Mouse (Mus musculus) thymus, adult 18-20 months (tissue): Measurements from ENCODE around the gene Adcy3.
"Not testable (repeated sequence)": the region's sequence is repeated elsewhere in the genome, so short reads cannot be mapped to it uniquely, and the experiment has no call there.

Experiments used
- DNase-seq, 2 experiments: peaks; one replicate each; pipeline ENCODE4 v3.0.0; 2022; ENCODE audit warnings: mixed read lengths in 2 of 2

Adcy3 gene

DNA sequence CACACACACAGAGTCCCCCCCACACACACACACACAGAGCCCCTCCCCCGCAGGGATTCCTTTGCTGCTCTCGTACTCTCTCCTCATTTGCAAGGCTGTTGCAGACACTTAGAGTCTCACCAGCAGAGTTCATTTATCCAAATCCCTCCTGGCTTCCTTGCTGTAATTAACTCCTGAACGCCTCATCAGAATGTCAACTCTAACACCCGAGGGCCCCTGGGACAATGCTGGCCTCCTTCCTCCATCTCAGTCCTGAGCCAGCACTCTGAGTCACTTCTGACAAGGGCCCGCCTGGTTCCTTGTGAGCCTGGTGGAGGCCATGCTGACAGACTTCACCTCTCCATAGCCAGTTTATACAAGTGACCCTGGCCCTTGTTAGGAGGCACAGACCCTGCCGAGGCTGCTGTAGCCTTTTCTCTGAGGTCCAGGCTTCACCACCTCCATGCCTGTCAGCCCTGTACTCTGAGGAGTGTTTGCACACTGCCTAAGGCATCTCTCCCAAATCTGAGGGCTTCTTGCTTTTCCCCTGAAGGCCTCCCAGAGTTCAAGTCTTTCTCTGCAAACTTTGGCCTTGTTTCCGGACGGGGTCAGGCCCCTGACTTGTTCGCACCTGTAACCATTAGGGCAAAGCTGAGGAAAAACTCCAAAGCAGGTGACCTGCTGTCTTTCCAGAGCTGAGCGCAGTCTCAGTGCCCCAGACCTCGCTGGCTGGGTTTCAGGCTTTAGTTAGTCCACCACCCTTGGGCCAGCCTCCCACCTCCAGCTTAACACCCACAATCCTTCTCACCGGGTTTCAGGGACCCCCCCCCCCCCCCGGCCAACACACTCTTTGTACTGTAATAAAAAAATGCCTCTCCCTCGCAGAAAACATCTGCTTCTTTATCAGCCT lies 55.5 kb downstream of the Adcy3 start:
- DNase-seq: no peak

DNA sequence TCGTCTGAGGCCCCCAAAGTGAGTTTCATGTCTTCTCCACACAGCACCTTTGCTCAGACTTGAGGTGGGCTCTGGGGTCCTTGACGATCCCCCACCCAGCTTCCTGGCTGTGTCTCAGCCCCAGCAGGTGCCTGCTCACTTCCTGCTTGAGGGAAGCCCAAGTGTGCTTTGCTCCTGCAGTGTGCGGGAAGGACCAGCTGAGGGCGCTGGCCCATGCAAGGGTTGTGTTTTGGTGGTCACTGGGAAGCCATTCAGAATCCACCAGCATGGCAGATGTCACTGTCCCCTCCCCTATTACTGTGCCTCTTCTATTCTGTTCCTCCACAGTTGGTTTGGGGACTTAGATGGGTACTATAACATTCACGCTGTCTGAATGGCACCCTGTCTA lies 56.2 kb downstream of the Adcy3 start:
- DNase-seq: peak in 1 of 2 experiments; percentile 42

GRCm38 (mm10) chr12:4192514-4192913 lies 59.6 kb downstream of the Adcy3 start:
- no peak for DNase-seq

DNA sequence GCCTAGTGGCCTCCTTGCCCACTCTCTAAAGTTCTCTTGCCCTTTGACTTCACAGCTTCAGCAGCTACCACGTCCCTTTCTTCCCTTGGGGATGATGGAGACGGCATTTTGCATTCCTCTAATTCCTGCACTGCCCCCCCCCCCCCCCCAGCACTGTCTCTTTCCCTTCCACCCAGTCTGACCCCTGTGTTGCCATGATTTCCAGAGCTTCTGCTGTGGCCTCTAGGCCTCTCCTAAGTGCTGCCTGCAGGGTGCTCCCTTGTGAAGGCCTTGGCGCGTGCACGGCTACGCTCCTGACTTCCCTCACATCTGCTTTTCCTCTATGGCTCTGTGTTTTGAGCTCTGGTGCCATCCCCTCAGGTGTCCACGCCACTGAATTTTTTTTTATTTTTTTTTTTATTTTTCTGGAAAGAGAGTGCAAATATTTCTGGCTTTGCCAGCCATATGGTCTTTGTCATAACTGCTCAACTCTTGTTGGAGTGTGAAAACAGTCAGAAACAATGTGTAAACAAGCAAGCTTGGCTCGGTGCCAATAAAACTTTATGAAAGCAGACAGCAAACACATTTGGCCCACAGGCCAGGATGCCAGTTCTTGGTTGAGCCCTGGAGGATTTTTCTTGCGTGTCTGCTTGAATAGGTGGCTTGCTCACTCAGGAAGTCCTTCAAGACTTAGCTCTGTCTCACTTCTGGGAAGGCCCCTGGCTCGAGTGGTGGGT lies 60.3 kb downstream of the Adcy3 start:
- DNase-seq: no peak

DNA sequence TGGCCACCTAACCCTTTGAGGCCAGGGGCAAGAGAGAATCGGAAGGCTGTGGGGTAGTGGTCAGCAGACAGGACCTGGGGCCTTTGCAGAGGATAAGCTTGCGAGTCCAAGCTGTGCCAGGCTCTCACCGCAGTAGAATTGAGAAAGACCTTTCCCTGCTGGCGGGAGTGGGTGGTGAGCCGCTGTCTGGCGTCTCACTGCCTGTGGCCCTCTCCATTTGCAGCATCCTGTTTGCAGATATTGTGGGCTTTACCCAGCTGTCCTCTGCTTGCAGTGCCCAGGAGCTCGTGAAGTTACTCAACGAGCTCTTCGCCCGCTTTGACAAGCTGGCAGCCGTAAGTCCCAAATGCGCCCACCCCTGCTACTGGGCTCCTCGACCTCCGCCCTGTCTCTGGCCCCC lies 61.7 kb downstream of the Adcy3 start:
- DNase-seq: no peak

DNA sequence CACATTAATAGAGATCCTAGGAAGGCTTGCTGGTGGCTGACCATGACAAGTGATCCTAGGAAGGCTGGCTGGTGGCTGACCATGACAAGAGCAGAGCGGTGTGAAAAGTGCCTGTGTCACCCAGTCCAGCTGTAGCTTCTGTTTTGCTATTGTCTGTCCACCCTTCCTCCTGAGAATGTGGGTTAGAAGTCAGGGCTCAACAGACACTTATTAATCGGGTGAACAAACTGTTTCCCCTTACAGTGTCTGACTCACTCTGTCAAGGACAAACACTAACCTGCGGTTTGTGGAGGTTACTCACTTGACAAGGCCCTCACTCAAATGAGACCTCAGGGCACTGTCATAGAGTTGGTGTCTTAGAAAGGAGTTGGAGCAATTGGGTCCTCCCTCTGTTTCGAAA lies 65.8 kb downstream of the Adcy3 start:
- no peak for DNase-seq

- no peak for DNase-seq
Measured at GRCm38 (mm10) chr12:4199271-4199670, 66.4 kb downstream of the Adcy3 start.

- no peak for DNase-seq
Measured at GRCm38 (mm10) chr12:4201454-4202200, 68.7 kb downstream of the Adcy3 start.

DNA sequence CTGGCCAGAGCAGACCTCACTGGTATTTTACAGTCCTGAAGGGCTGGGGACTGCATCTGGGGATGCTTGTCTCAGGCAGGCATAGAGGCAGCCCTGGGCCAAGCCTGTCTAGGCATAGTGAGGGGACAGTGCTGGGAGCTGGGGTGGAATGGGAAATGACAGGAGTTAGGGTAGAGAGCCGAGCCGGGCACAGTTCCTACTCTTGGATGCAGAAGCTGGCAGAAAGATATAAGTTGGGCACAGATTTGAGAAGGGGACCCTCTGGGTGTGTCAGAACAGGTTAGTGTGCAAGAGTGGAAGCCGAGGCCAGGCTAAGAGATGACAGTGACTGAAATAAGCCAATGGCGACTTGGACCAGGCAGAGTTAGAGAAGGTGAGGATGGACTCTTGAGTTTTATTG lies 69.3 kb downstream of the Adcy3 start:
- no peak for DNase-seq

DNA sequence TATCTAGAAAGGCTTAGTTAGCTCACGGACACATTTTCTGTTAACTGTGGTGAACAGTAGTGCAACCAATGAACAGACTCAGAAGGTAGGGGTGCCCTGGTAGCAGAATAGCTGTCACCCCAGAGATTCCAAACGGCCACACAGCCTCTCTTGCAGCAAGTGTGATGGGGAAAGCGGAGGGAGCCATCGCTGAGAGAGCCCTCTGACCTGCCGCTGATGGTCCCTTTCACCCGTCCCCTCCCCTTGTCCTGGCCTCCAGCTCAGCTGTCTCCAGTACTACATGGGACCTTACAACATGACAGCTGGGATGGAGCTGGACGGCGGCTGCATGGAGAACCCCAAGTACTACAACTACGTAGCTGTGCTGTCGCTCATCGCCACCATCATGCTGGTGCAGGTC lies 73.2 kb downstream of the Adcy3 start:
- no peak for DNase-seq

- no peak for DNase-seq
Measured at GRCm38 (mm10) chr12:4208405-4209133, 75.7 kb downstream of the Adcy3 start.

DNA sequence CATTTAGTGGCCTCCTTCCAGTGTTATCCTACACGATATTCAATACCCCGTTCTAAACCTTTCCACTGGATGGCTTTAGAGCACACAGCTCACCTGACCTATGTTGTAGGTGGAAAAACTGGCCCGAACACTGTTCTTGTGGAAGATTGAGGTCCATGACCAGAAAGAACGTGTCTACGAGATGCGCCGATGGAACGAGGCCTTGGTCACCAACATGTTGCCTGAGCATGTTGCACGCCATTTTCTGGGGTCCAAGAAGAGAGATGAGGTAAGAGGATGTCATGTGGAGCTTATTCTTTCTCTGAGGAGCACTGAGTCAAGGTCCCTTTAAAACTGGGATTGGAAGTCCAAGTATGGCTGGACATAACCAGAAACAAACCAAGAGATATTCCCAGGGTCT lies 76.3 kb downstream of the Adcy3 start:
- no peak for DNase-seq

DNA sequence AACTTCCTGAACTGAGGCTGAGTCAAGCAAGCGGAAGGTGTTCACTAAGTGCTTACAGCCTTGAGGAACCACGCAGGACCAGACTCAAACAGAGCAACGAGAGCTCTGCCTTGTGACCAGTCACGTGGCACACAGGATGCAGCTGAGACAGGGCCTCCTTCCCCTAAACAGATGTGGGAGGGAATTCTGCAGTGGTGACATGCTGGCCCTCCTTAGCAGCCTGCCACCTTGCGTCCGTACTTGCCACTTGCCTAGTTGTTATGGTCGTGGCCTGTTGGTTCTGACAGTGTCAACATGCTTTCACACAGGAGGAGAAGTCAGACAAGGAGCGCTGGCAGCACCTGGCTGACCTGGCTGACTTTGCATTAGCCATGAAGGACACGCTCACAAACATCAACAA lies 78.3 kb downstream of the Adcy3 start:
- DNase-seq: no peak

DNA sequence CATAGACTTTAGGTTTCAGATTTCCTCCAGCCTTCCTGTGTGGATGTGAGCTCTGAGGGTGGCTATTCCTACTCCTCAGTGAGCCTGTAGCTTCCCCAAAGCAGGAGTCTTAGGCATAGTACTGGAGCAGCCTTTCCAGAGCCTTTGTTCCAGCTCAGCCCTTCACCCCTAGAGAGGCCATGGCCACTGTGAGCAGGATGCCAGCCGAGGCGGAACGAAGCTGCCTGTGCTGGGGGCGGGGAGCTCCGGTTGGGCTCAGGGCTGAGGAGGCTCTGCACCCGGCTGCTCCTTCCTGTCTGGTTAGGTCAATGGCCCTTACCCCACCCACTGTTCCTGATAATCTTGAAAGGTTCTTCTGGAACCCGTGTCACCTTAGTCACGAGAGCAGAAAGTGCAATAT lies 80.0 kb downstream of the Adcy3 start:
- DNase-seq: no peak

DNA sequence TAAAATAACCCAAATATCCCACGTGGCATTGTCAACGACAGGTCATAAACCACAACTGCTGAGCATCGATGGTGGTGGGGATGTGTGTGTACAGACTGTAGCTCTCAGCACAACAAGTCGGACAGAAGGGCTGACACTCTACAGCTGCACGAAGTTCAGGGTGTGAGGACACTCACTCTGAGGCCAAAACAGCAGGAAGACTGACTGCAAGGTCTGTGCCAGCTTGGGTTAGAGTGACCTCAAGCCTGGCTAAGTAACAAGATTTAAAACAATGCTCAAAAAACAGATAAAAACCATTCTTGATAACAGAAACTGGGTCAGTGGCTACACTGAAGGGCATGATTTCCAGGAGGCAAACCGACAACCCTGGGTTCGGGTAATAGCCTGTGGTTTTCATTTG lies 97.3 kb downstream of the Adcy3 start:
- no peak for DNase-seq

- no peak for DNase-seq
Measured at GRCm38 (mm10) chr12:4232777-4233176, 99.9 kb downstream of the Adcy3 start.

- DNase-seq: peak; percentile 89 to 94
Measured at GRCm38 (mm10) chr12:4233572-4234508, 100.9 kb downstream of the Adcy3 start, which contains the start of the genes Ptrhd1 and Cenpo. TSS of gene Ptrhd1 (plus strand) at chr12:4234027. TSS of gene Cenpo (minus strand) at chr12:4234294.

GRCm38 (mm10) chr12:4237481-4237880 lies 104.6 kb downstream of the Adcy3 start:
- no peak for DNase-seq

DNA sequence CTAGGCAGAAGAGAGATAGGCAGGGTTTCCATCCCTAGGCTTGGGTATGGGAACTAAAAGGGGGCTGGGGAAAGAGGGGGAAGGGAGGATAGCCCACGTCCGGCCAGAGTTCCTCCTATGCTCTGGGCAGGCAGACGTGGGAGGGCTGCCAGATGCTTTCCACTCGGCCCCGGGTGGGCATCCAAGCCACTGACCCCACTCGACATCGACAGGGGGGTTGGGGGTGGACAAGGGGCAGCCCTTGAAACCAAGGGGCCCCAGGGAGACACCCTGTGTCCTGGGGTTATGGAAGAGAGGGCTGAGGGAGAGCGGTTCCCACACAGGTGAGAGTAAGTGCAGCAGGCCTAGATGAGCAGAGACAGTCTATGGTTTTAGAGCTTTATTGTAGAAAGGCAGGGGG lies 107.4 kb downstream of the Adcy3 start:
- not testable (repeated sequence) for DNase-seq

DNA sequence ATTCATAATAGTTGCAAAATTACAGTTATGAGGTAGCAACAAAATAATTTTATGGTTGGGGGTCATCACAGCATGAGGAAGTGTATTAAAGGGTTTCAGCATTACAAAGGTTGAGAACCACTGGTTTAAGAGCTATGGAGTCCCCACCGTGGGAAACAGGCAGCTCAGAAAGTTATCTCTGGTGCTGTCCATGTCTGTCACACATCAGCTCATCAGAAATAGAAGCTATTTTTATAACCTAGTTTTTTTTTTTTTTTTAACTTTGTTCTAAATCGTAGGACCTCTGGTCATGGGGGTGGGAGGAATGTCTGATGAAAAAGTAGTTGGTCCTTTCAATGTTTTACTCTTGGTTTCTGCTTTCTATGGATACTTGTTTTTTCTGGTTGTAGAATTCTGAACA lies 110.9 kb downstream of the Adcy3 start:
- no peak for DNase-seq

DNA sequence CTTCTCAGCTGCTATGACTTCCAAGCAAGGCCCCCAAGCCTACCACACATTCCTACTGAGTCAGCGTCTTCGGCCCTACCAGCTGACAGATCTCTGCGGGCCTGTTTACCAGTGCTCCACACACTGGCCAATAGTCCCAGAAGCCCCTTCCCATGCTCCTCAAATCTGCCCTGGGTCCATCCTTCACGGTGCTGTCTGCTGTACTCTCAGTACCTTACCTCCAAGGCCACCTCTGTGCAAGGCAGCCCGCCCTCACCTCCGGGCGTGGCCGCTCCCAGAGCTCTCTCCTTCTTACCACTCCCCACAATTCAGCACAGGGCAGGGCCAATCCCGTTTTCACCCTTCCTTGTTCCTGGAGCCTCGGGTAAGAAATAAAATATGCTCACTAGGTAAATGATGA lies 112.8 kb downstream of the Adcy3 start:
- DNase-seq: no peak

- DNase-seq: no peak
Measured at GRCm38 (mm10) chr12:4249786-4250185, 116.9 kb downstream of the Adcy3 start.
